13 mouse cellular contexts compared by ENCODE assay signal in genomic region chr5:50406520-50406919, GRCm38 (mm10).
"Had no signal": no experiment of that assay in that cellular context is flagged by ENCODE, and none has a peak within 500 bp of the region (broad histone marks: within the 10 kb centered on the region; RNA-seq: fewer than 3 reads in every experiment).

No protein-coding gene starts in this region.

- ATAC-seq: lung, postnatal 0 days had no signal

- DNase-seq: kidney, adult 8-10 months; kidney, postnatal 36 days; left cerebral cortex, postnatal 4 days; lung, adult 2 months; lung, postnatal 36 days; right cerebral cortex, postnatal 14 days; thymus, adult 2 months; thymus, postnatal 25 days had no signal

- H3K27ac ChIP-seq: layer of hippocampus, adult 2 months; limb, embryonic 13.5 days; liver, embryonic 15.5 days; stomach, embryonic 15.5 days had no signal

- H3K9ac ChIP-seq: limb, embryonic 13.5 days; liver, embryonic 15.5 days; stomach, embryonic 15.5 days had no signal

- H3K4me3 ChIP-seq: layer of hippocampus, adult 2 months; limb, embryonic 13.5 days; liver, embryonic 15.5 days; stomach, embryonic 15.5 days had no signal

- H3K4me1 ChIP-seq: limb, embryonic 13.5 days; liver, embryonic 15.5 days; stomach, embryonic 15.5 days had no signal

- H3K4me2 ChIP-seq: limb, embryonic 13.5 days; liver, embryonic 15.5 days; stomach, embryonic 15.5 days had no signal

- H3K27me3 ChIP-seq: limb, embryonic 13.5 days; liver, embryonic 15.5 days; stomach, embryonic 15.5 days had no signal

- H3K36me3 ChIP-seq: limb, embryonic 13.5 days; liver, embryonic 15.5 days; stomach, embryonic 15.5 days had no signal

- H3K9me3 ChIP-seq: limb, embryonic 13.5 days; liver, embryonic 15.5 days; stomach, embryonic 15.5 days had no signal
